Mouse (Mus musculus) erythroblast, embryonic 14.5 days (primary cell): ENCODE data around the gene Apoa1.

Source experiments
- GATA1 ChIP-seq: IDR thresholded peaks from 2 replicates; pipeline ENCODE4 v1.6.1; 2012; ENCODE audit warnings: low read length, inconsistent platforms, mixed read lengths
- TAL1 ChIP-seq: IDR thresholded peaks from 3 replicates; pipeline ENCODE4 v1.6.1; 2012; ENCODE audit warnings: low read length, inconsistent platforms, mixed read lengths

DNA sequence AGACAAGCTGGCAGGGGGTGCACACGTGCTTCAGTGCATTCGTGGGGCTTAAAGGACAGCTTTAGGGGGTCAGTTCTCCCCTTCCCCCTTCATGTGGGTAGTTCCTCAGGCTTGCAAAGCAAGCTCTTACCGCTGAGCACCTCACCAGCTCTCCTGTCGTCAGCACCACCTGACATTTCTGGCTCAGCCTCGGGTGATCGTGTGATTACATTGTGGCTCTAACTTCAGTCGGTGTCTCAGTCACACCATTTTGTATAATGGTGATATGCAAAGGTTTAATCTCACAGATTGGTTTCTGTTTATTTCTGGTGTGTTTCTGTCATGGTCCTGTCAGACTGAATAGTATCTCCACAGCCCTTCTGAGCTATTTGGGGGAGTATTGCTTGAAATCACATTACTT lies 29.4 kb upstream of the Apoa1 start:
- TF ChIP-seq TAL1, result no peak
- TF ChIP-seq GATA1, result no peak
